Mouse (Mus musculus): ENCODE measurements around the gene Atp6v0b. TPM values are rescaled to one million over a fixed set of nuclear protein-coding genes. Genes with fewer than 3 reads are reported as not detected.

The Atp6v0b gene
- polyA plus RNA-seq, 1 experiment: 296 TPM

DNA sequence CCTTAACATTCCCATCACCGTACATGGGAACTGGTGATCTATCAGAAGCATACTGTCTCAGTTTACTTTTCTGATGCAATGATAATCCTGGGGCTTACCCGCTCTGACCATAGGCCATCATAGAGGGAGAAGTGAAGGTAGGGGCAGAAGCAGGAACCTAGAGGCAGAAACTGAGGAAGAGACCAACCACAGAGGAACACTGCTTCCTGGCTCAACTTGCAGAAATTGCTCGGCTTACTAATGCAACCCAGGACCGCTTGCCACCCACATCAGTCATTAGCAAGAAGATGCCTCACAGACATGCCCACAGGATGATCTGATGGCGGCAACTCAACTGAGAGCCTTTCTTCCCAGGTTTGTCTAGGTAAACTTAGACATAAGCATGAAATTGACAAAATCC, 31.6 kb upstream of the Atp6v0b start:
- TF ChIP-seq MYOG (IDR thresholded peaks at IDR 0.05; ENCODE audit: control insufficient read depth, extremely low read depth, insufficient read length): no peak
- TF ChIP-seq CTCF (IDR thresholded peaks at IDR 0.05; ENCODE audit: control insufficient read depth, insufficient read depth, insufficient read length): no peak
- Histone ChIP-seq H3K4me3 (ENCODE audit: insufficient read depth, poor library complexity, severe bottlenecking) (no peak overlapping the region), H3K36me3 (ENCODE audit: control insufficient read depth, insufficient read depth) (no peaks in the 10 kb centered on the region), H3K79me2 (ENCODE audit: control insufficient read depth, insufficient read depth) (peaks cover 10% of the 10 kb centered on the region), H3K79me3 (ENCODE audit: low read depth) (peaks cover 7% of the 10 kb centered on the region), H3K27me3 (ENCODE audit: control insufficient read depth, insufficient read depth, insufficient read length) (no peaks in the 10 kb centered on the region), H3ac (ENCODE audit: control insufficient read depth, insufficient read length, low read depth) (no peak overlapping the region)

DNA sequence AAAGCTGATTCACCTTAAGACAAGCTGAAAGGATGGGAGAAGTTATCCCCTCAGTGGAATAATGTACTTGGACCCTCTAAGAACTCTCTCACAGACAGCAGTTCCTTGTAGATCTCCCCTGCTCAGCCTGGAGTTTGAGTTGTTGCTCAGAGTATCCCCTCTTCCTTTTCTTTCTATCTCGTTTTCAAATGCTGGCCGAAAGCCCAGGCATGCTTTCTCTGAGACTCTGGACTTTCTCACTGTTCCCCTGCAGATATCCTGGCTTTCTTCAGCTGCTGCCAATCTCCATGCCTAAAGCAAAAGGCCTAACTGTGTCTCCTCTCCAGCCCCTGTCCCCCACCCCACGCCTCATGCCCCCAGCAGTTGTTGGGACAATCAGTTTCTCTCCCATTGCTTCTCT, 31.1 kb upstream of the Atp6v0b start:
- H3K79me2 ChIP-seq (ENCODE audit: control insufficient read depth, insufficient read depth): peaks cover 15% of the 10 kb centered on the region
- H3K4me3 ChIP-seq (ENCODE audit: insufficient read depth, poor library complexity, severe bottlenecking): no peak overlapping the region
- no peaks in the 10 kb centered on the region for H3K36me3 ChIP-seq (ENCODE audit: control insufficient read depth, insufficient read depth)
- H3K79me3 ChIP-seq (ENCODE audit: low read depth): peaks cover 10% of the 10 kb centered on the region
- TF ChIP-seq FOSL1 (IDR thresholded peaks at IDR 0.05; ENCODE audit: insufficient read depth, low read length, poor library complexity, severe bottlenecking) (no peak), MAX (IDR thresholded peaks at IDR 0.05) (no peak), USF1 (IDR thresholded peaks at IDR 0.05; ENCODE audit: low read depth) (no peak), CEBPB (IDR thresholded peaks at IDR 0.05; ENCODE audit: low read depth) (no peak), MYOD1 (IDR thresholded peaks at IDR 0.05; ENCODE audit: control insufficient read depth, insufficient read length, low read depth) (no peak), CTCF (IDR thresholded peaks at IDR 0.05; ENCODE audit: control insufficient read depth, insufficient read depth, insufficient read length) (no peak), MYOG (IDR thresholded peaks at IDR 0.05; ENCODE audit: control insufficient read depth, extremely low read depth, insufficient read length) (no peak)
- H3ac ChIP-seq (ENCODE audit: control insufficient read depth, insufficient read length, low read depth): no peak overlapping the region
- H3K27me3 ChIP-seq (ENCODE audit: control insufficient read depth, insufficient read depth, insufficient read length): no peaks in the 10 kb centered on the region

DNA sequence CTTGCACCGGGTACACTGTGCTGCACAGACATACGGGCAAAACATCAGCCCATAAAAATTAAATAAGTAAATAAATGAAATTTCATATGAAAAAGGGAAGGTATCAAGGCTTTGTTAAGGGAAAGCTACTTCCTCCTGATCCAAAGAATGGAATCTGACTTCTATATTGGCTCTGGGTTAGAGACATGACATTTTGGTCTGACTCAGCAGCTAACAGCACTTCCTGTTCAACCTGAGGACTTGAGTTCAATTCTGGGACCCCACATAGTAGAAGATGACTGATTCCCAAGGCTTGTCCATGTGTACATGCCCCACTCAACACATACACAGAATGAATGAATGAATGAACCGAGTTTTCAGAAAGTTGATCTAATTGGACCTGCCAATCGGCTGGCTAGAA, 30.7 kb upstream of the Atp6v0b start:
- peaks cover 19% of the 10 kb centered on the region for H3K79me2 ChIP-seq (ENCODE audit: control insufficient read depth, insufficient read depth)
- no peaks in the 10 kb centered on the region for H3K27me3 ChIP-seq (ENCODE audit: control insufficient read depth, insufficient read depth, insufficient read length)
- peaks cover 14% of the 10 kb centered on the region for H3K79me3 ChIP-seq (ENCODE audit: low read depth)
- no peak overlapping the region for H3ac ChIP-seq (ENCODE audit: control insufficient read depth, insufficient read length, low read depth)
- no peaks in the 10 kb centered on the region for H3K36me3 ChIP-seq (ENCODE audit: control insufficient read depth, insufficient read depth)
- no peak for TF ChIP-seq FOSL1 (IDR thresholded peaks at IDR 0.05; ENCODE audit: insufficient read depth, low read length, poor library complexity, severe bottlenecking)
- no peak for TF ChIP-seq MYOD1 (IDR thresholded peaks at IDR 0.05; ENCODE audit: control insufficient read depth, insufficient read length, low read depth)
- no peak for TF ChIP-seq CTCF (IDR thresholded peaks at IDR 0.05; ENCODE audit: control insufficient read depth, insufficient read depth, insufficient read length)
- TF ChIP-seq MYOG (IDR thresholded peaks at IDR 0.05; ENCODE audit: control insufficient read depth, extremely low read depth, insufficient read length): no peak
- TF ChIP-seq USF1 (IDR thresholded peaks at IDR 0.05; ENCODE audit: low read depth): no peak
- no peak for TF ChIP-seq CEBPB (IDR thresholded peaks at IDR 0.05; ENCODE audit: low read depth)
- TF ChIP-seq MAX (IDR thresholded peaks at IDR 0.05): no peak
- no peak overlapping the region for H3K4me3 ChIP-seq (ENCODE audit: insufficient read depth, poor library complexity, severe bottlenecking)

DNA sequence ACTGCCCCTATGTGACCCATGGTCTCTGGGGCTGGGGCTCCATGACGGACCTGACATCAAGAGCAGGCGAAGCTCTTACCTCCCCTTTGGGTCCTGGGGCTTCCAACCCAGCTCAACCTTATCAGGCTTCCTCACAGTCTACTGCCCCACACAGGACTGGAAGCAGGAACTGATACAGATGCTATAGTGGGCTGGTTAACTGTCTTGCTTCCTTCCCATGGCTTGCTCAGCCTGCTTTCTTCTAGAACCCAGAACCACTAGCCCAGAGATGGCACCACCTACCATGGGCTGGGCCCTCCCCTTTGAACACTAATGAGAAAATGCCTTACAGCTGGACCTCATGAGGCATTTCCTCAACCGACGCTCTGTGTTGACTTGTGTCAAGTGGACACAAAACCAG, 30.3 kb upstream of the Atp6v0b start:
- H3K79me3 ChIP-seq (ENCODE audit: low read depth): peaks cover 17% of the 10 kb centered on the region
- peaks cover under 1% of the 10 kb centered on the region for H3K36me3 ChIP-seq (ENCODE audit: control insufficient read depth, insufficient read depth)
- TF ChIP-seq CEBPB (IDR thresholded peaks at IDR 0.05; ENCODE audit: low read depth) (no peak), MYOG (IDR thresholded peaks at IDR 0.05; ENCODE audit: control insufficient read depth, extremely low read depth, insufficient read length) (no peak), USF1 (IDR thresholded peaks at IDR 0.05; ENCODE audit: low read depth) (no peak), MYOD1 (IDR thresholded peaks at IDR 0.05; ENCODE audit: control insufficient read depth, insufficient read length, low read depth) (no peak), MAX (IDR thresholded peaks at IDR 0.05) (no peak), FOSL1 (IDR thresholded peaks at IDR 0.05; ENCODE audit: insufficient read depth, low read length, poor library complexity, severe bottlenecking) (no peak), CTCF (IDR thresholded peaks at IDR 0.05; ENCODE audit: control insufficient read depth, insufficient read depth, insufficient read length) (no peak)
- H3ac ChIP-seq (ENCODE audit: control insufficient read depth, insufficient read length, low read depth): no peak overlapping the region
- no peaks in the 10 kb centered on the region for H3K27me3 ChIP-seq (ENCODE audit: control insufficient read depth, insufficient read depth, insufficient read length)
- peaks cover 23% of the 10 kb centered on the region for H3K79me2 ChIP-seq (ENCODE audit: control insufficient read depth, insufficient read depth)
- H3K4me3 ChIP-seq (ENCODE audit: insufficient read depth, poor library complexity, severe bottlenecking): no peak overlapping the region

DNA sequence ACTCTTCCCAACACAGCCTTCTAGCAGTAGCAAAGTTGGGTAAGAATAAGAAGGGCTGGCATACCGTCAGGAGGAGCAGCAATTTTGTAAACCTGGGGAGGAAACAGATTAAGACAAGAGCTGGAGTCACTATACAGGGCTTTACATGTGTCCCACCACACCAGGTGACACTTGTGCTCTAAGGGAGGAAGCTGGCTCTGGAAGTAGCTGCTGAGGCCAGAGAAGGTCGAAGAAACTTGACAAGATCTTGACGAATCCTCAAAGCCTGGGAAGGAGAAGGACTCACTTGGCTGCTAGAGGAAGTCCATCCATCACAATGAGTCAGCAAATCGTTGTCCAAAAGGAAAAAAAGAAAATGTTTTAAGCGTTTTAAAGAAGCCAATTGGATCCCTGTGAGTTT, 29.3 kb upstream of the Atp6v0b start:
- peaks cover 34% of the 10 kb centered on the region for H3K79me2 ChIP-seq (ENCODE audit: control insufficient read depth, insufficient read depth)
- H3K79me3 ChIP-seq (ENCODE audit: low read depth): peaks cover 27% of the 10 kb centered on the region
- no peak overlapping the region for H3K4me3 ChIP-seq (ENCODE audit: insufficient read depth, poor library complexity, severe bottlenecking)
- H3K27me3 ChIP-seq (ENCODE audit: control insufficient read depth, insufficient read depth, insufficient read length): no peaks in the 10 kb centered on the region
- H3ac ChIP-seq (ENCODE audit: control insufficient read depth, insufficient read length, low read depth): no peak overlapping the region
- TF ChIP-seq MYOD1 (IDR thresholded peaks at IDR 0.05; ENCODE audit: control insufficient read depth, insufficient read length, low read depth): no peak
- no peak for TF ChIP-seq CTCF (IDR thresholded peaks at IDR 0.05; ENCODE audit: control insufficient read depth, insufficient read depth, insufficient read length)
- TF ChIP-seq FOSL1 (IDR thresholded peaks at IDR 0.05; ENCODE audit: insufficient read depth, low read length, poor library complexity, severe bottlenecking): no peak
- TF ChIP-seq MAX (IDR thresholded peaks at IDR 0.05): no peak
- no peak for TF ChIP-seq MYOG (IDR thresholded peaks at IDR 0.05; ENCODE audit: control insufficient read depth, extremely low read depth, insufficient read length)
- no peak for TF ChIP-seq USF1 (IDR thresholded peaks at IDR 0.05; ENCODE audit: low read depth)
- no peak for TF ChIP-seq CEBPB (IDR thresholded peaks at IDR 0.05; ENCODE audit: low read depth)
- peaks cover 9% of the 10 kb centered on the region for H3K36me3 ChIP-seq (ENCODE audit: control insufficient read depth, insufficient read depth)

DNA sequence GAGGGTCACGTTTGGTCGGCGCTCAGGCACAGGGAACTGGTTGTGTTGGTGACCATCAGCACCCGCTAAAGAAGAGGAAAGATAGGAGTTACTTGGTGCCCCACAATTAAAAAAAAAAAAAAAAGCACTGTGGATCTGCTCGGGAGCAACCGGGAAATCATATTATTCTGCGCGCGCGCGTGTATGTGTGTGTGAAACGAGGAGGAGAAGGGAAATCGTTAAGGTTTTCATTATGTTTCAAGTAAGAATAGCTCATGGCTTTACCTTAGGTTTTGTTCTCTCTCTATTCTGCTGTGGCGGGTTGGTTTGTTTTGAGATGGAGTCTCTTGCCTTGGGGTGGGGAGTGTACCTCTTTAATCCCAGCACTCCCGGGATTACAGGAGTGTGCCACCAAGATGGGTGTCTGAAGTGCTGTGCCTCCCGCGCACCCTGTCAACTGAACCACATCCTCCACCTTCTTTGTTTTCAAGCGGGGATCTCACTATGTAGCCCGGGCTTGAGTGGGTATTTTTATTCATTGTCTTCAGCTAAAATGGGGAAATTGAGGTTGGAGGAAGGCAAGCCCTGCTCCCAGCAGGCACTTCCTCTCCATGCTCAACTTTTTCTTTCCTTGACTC, 28.5 kb upstream of the Atp6v0b start:
- Histone ChIP-seq H3K79me2 (ENCODE audit: control insufficient read depth, insufficient read depth) (peaks cover 42% of the 10 kb centered on the region), H3K79me3 (ENCODE audit: low read depth) (peaks cover 33% of the 10 kb centered on the region), H3K27me3 (ENCODE audit: control insufficient read depth, insufficient read depth, insufficient read length) (no peaks in the 10 kb centered on the region), H3K4me3 (ENCODE audit: insufficient read depth, poor library complexity, severe bottlenecking) (peak overlapping the region; percentile 83), H3ac (ENCODE audit: control insufficient read depth, insufficient read length, low read depth) (peak overlapping the region; percentile 73), H3K36me3 (ENCODE audit: control insufficient read depth, insufficient read depth) (peaks cover 14% of the 10 kb centered on the region)
- TF ChIP-seq CTCF (IDR thresholded peaks at IDR 0.05; ENCODE audit: control insufficient read depth, insufficient read depth, insufficient read length) (no peak), MYOG (IDR thresholded peaks at IDR 0.05; ENCODE audit: control insufficient read depth, extremely low read depth, insufficient read length) (no peak), FOSL1 (IDR thresholded peaks at IDR 0.05; ENCODE audit: insufficient read depth, low read length, poor library complexity, severe bottlenecking) (no peak), MYOD1 (IDR thresholded peaks at IDR 0.05; ENCODE audit: control insufficient read depth, insufficient read length, low read depth) (no peak), USF1 (IDR thresholded peaks at IDR 0.05; ENCODE audit: low read depth) (no peak), MAX (IDR thresholded peaks at IDR 0.05) (no peak), CEBPB (IDR thresholded peaks at IDR 0.05; ENCODE audit: low read depth) (no peak)
